Mouse (Mus musculus): ENCODE results near the gene Cd247. TPM values are rescaled to one million over a fixed set of nuclear protein-coding genes. Genes with fewer than 3 reads are reported as not detected.

Gene Cd247
- polyA plus RNA-seq, 1 experiment, result 3.6 TPM

DNA sequence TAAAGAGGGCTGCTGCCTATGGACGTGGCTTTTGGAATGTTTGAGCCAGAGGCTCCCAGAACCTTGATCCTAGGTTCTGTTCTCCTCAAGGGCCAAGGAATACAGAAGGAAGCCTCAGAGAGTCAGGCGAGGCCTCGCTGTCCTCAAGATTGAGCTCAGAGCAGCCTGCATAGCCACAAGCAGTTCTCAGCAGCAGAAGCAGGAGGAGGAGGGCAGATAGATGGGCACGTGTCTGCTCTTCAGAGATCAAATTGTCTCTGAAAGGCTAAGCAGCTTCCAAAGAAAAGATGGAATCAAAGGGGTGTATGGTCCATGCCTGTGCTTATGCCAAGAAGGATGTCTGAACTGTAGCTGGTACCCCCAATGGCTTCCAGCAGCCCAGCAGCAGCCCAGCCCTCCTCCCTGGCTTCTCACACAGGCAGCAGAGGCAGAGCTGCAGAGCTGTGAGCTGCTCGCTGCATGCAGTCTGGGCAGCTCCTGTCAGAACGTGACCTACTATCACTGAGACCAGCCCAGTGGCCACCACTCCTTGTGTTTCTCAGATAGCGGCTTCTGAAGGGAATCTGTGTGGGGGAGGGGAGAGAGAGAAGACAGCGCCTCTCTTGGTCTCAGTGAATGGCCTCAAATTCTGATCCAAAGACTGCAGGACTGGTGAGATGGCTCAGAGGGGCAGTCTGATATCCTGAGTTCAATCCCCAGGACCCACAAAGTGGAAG is 29.8 kb downstream of the Cd247 start:
- DNase-seq (ENCODE audit: low read depth), result no peak

DNA sequence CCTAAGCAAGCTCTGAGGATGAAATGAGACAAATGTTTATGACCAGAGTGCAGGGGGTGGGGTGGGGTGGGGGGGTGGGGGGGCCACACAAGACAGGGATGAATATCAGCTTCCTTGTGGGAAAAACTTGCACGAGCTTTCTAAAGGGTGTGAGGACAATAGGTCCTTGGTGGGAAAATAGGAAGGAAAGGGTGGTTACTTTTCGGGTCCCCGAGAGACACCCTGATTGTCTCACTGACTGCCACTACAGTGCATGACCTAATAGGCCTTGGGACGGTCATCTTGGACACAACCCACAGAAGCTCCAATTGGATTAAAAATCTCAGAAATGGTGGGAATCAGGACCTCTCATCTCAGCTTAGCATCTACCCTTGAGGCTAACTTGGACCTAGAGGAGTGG is 30.7 kb downstream of the Cd247 start:
- DNase-seq (ENCODE audit: low read depth), result no peak

DNA sequence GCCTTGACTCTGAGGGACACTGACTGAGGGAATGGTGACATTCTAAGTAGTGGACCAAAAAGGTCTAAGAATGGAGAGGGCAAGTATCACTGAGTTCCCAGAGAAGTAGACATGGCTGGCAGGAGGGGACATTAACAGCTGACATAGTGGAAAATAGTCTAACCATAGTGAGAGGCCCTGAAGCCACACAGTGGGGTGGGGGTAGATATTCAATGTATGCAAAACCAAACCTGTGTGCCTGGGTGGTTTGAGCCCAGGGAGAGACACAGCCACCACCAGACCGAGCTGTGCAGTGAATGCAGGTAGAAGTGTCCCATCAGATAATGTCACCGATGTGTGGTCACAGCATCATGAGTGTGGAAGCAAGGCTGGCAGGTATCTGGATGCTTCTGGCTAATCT is 33.5 kb downstream of the Cd247 start:
- DNase-seq (ENCODE audit: low read depth), result no peak

DNA sequence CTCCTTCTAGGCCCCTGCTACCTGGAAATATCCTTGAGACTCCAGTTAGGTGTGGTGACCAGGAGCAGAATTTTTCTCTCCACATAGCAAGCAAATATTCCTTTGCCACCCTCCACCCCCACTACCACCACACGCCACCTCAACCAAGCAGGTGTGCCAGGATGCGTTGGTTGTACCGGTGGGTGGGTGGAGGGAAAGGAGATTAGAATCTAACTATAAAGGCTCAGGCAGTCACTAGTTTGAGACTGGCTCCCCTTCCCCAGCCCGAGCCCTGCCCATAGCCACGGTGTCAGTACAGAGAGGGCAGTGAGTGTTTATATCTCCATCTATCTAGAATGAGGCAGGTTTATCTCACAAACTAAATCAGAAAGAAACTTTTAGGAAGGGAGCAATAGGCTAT is 39.7 kb downstream of the Cd247 start:
- DNase-seq (ENCODE audit: low read depth), result no peak

DNA sequence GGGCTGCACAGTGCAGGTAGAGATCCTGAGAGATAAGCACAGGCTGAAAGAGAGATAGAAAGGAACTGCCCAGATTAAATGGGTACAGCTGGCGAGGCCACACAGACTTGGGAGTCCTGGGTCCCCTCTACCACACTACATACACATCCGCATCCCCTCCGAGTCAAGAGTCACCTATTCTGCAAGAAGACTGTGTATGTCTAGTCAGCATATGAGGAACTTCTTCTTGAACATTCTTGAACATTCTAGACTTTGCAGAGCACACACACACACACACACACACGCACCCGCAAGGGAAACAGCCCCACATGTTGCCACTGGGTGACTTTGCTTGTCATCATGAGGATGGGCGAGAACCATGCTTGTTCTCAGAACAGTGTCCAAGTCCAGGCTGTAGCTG is 40.1 kb downstream of the Cd247 start:
- DNase-seq (ENCODE audit: low read depth), result no peak

DNA sequence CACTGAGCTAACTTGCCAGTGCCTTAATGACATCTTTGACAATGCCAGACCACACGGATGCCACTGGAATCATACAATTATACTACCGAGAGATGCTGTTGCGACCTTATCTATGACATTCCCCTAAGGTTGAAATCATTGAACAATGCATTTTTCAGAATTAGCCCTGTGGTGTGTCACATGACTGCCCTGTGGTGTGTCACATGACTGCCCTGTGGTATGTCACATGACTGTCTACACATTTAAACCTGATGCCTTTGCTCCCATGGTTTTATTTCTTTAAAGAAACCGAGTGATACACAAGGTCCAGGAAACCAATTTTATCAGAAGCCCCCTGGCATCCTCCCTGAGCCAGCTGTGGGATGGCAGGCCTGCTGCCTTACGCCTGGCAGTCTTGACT is 41.4 kb downstream of the Cd247 start:
- no peak for DNase-seq (ENCODE audit: low read depth)

DNA sequence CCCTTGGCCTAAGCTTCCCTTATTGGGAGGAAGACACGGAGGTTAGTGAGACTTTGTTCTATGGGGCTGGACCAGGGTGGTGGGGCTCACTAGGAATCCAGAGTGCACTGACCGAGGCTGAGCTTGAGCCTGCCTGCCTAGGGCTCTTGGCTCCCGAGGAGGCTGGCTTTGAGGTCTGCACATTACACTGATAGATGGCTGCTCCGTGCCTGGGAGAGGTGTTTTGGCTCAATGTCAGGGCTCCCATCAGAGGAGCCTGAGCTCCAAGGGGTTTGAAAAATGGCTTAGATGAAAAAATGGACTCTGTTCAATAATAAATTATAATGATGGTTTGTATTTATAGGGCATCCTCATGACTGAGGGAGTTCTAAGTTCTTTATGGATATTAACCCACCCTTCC is 44.8 kb downstream of the Cd247 start:
- DNase-seq (ENCODE audit: low read depth), result no peak

DNA sequence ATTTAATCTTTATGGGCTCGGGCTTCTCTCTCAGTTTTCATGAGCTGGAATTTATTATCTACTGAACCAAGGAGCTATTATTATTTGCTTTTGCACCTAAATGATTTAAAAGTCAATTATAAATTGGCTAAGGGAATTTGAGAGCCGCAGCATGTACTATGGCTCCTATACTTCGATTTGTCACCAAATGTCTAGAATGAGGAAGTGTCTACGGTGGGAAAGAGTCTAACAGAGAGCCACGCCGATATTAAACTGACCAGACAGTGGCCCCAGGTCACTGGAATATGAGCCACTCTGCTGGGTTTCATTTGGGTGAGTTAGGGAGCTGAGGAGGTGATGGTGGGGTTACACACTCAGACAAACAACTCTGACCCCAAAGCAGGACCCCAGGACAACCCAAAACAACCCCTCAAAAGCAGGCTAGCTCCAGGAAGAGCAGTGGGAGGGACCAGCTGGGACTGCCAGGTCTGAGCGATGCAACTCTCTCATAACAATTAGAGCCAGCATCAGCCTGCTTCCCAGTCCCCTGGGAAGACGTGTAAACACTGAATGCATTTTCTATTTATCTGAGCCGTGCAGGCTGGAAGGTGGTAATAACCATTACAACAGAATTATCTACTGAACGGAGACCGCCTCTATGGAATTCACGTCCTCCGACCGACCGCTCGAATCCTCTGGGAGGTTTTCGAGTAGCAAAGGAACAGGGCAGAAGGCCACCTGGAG is 45.6 kb downstream of the Cd247 start:
- DNase-seq (ENCODE audit: low read depth), result no peak

DNA sequence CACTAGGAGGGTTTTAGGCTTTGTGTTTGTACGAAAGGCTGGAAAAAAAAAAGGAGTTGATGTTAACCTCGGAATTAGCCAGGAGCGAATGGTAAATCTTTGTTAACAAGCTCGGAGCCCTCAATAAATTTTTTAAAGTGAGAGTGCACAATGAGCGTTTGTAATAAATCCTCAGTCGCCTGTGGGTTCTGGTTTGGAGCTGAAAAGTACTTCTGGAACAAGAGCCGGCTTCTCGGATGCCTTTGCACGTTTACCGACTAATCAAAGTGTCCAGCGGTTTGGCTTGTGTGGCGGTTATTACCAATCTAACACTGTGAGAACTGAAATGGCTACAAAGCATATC is 46.1 kb downstream of the Cd247 start:
- no peak for DNase-seq (ENCODE audit: low read depth)

DNA sequence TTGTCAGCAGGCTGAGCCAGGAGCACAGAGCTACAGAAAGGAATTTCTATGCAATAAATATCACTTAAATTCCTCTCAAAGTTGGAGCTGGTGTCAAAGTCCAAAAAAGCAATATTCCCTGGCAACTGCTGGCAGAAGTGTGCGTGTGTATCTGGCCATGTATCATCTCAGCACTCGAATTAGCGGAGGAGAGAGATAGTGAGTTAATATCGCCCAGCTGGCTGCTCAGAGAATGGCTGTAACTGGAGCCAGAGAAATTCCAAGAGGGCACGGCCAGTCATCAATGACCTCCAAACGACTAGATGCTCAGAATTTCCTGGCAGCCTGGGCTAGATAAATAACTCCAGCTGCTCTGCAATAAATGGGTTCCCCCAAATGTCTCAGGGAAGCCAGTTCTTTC is 48.0 kb downstream of the Cd247 start:
- DNase-seq (ENCODE audit: low read depth), result no peak

DNA sequence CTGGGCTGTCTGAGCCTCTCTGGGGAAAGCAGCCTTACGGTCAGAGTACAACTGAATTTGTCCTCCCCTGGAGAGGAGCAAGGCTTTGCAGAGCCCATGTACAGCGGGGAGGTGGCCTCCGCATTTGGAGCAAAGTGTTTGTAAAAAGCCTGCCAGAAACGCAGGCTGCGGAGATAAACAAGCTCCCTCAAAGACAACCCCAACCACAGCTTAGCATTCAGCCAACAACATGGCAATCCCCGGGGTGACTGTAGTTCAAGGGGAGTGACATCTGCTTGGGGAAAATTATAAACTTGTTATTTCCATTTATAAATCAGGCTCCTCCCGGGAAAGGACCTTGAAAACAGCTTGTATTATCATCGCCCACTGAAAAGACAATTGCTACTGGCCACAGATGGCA is 49.1 kb downstream of the Cd247 start:
- no peak for DNase-seq (ENCODE audit: low read depth)

DNA sequence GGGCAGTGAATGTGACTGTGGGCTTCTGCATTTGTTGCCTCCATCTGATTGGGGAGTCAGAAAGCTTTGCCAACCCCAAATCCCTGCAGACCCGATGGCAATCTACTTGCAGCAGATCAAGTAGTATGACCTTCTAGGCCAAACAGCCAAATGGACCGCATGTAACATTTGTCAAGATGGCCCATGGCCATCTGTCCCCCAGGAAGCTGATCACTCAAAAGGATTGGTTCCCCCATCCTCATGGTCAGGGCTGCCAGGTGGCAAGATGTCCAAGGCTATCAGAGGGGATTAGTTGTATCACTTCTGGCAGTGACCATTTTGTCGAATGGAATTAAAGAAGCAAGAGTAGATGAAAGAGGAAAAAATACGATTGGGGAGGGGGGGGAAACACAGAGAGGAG is 50.7 kb downstream of the Cd247 start:
- no peak for DNase-seq (ENCODE audit: low read depth)

DNA sequence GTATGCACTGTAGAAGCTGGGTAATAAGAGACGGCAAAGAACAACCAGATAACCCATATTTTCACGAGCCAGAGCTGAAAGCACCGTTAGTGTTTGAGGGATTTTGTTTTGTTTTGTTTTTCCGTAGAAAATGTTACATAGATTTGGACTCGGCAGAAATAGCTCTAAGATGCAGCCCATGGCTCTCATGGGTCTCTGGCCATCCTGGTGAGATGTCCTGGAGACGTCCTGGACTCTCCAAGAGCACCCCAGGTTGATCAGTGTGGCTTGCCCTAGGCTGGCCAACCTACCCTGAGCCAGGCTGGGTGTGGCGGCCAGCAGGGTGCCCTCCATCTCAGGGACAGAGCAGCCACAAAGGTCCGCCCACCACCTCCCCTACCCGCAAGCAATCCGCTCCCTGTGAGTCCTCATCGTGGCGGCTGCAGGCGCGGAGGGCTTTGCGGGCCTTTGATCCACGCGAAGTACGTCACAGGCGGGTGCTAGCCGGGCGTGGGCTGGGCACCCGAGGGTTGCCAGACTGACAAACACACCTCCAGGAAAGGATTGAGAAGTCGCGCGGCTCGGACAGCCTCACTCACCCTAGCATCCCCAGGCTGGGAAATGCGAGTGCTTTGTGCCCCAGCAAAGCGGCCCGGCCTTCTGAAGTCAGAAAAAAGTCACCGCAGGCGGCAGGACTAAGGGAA is 52.2 kb downstream of the Cd247 start:
- DNase-seq (ENCODE audit: low read depth), result no peak

DNA sequence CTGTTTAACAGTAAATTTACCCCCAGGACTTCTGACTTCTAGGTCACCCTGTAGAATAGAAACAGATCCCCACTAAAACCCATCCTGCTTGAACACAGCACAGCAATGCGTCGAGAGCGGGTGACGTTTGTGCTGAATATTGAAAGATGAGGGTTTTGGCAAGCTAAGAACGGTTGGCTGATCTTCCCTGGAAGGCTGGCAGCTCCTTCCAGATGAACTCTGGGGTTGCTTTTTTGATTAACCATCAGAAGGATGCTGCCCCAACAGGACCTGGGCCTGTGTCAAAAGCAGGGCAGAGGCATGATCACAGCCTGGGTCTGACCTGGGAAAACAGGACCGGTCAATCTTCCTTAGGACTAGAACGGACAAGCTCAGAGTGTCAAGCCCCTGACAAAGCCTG is 53.7 kb downstream of the Cd247 start:
- DNase-seq (ENCODE audit: low read depth), result no peak

DNA sequence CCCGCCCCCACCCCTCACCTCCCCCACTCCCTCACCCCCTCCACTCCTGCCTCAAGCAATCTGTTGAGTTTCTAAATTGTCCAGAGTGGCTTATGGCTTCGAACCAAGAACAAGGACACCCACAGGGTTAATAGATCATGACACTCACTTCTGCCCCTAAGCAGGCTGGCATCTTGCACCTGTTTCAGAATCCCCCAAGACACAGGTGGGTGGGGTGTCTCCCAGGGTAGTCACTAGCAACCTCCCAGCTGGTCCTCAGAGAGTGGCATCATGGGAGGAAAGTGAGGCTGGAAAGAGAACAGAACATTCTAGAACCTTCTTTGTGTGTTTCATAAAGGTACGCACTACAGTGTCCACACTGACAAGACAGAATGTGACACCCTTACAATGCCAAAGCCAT is 55.1 kb downstream of the Cd247 start:
- no peak for DNase-seq (ENCODE audit: low read depth)

DNA sequence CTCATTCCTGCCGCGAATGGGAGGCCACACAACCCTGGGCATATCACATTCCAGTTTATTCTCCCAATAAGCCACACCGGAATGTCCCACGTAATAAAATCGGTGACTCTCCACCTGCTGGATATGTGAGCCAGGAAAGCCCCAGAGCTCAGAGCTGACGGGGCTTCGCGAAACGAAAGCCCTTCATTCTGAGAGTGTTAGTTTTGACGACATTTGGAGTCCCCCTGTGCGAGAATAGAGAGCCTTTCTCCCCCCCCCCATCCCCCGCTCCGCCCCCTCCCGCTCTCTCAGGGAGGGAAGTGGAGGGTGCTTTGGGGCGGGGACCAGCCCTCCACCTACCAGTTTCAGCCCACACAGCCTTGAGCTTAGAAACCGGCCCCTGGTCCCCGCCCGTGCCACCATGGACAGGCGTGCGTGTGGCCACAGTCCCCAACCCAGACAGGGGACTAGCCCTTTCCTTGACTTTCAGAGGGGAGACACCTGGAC is 56.0 kb downstream of the Cd247 start:
- no peak for DNase-seq (ENCODE audit: low read depth)

DNA sequence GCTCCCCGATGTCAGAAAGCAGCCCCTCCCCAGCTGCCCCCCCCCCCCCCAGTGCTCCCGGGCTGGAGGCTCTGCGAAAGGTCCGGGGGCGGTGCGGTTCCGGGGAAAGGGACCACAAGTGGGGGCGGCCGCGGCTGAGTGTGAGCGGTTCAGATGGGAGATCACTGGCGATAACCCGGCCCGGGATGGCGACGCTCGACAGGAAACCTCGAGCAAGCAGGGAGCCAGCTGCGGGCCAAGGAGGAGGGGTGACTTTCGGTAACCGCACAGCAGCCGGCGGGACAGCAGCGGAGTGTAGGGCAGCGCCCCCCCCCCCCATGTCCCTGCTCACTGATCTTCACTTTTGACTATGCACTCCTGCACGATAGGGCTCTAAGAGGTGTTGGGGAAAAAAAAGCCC is 56.5 kb downstream of the Cd247 start:
- DNase-seq (ENCODE audit: low read depth), result no peak

DNA sequence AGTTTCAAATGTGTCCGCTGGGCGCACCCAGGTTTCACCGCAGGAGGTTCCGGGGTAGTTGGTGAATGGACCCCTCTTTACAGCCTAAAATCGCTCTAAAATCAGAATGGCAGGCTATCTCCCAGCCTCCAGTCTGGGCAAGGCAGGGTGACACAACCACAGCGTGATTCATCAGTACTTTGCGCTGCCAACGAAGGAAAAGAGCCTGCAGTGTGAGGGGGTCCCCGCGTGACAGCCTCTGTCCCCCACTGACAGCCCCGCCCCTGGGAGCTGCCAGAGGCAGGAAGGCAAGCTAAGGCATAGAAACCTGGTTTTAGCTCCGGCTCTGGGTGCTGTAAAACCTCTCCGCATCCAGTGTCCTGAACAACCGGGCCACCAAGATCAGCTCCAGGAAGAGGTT is 56.9 kb downstream of the Cd247 start:
- DNase-seq (ENCODE audit: low read depth), result no peak

DNA sequence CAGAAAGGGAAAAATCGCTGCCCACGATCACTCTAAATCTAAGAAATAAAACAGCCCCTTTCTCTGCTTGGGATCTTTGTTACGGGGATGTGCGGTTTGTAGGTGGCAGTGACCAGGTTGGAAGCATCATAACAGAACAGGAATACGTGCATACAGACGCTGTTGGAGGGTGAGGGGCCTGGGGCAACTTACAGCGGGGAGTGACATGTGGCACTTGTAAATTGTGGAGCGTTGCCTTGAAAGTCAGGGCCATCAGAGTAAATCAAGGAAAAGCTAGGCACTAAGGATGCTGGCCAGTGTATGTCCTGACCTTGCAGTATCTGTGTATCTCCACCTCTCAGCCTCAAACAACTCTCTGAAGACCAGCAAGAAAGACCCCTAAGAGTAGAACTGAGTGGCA is 59.9 kb downstream of the Cd247 start:
- DNase-seq (ENCODE audit: low read depth), result no peak

DNA sequence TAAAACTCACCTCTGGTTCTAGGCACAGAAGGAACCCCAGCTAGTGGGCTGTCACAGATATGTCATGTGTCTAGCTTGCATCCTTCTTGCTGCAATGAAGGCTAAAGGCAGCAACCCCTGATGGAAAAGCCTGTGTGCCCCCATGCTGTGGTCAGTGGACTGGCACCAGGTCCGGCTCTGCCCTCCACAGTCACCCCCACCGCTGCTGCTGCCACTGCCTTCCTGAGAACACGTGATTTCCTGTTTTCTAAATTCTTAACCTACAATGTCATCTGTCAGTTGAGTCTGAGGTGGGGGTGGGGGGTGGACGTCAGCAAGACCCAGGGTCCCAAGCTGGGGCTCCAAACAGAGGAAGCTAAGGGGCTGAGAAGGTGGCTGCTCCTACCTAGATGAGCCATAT is 60.4 kb downstream of the Cd247 start:
- no peak for DNase-seq (ENCODE audit: low read depth)

DNA sequence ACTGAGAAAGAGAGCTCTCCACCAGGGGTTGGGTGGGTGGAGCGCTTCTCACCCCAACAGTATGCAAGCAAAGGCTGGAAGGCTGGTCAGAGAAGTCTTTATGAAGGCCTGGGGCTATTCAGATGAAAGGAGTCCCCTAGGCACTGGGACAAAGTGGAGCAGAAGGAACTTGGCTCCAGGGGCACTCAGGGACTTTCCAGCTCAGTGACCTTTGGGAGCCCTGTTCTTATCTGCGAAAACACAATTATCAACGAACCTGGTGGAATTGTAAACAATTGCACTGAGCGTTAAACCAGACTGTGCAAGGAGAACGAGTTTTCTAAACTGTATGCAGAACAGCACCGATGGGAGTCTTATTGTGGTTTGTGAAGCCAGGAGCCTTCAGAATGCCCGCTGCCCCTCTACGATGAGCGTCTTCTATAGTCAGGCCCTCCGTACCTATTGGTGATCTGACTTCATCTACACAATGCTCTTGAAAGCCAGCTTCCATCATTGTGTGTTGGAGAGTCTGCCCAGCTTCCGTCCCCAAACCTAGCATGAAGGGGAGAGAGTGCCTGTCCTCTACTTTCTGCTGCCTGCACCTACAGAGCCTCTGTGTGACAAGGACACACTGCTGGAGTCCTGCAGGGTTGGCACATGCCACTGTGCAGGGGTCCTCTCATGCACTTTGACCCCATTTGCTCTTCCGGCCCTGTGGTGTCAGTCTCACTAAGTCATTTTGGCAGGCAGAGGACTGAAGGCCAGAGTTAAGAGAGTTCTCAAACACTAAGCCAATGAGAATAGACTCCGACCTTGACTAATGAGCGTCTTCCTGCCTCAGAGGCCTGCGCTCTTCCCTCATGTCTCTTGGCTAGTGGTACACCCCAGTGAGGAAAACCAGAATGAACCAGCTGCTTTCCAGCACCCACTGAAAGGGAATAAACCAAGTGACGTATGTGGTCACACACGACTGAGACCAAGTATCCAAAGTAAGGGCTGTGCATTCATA is 61.3 kb downstream of the Cd247 start:
- no peak for DNase-seq (ENCODE audit: low read depth)

DNA sequence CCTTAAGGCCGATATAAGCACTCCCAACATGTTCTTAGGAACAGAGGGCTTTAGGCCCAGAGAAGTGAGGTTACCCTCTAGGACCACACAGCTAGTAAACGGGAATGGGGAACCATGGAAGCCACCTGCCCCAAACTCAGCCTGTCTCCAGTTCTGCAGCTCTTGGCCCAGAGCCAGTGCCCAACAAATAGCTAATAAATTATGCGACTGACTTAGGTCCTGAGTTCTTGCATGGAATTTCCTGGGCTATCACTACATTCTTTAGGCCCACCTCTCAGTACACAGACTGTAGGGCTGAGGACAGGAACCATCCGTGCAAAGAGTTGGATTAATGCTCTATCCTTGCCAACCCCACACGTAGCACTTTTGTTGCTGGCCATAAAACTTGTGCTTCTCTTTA is 63.6 kb downstream of the Cd247 start:
- DNase-seq (ENCODE audit: low read depth), result no peak
